Mouse (Mus musculus): ENCODE results near the gene Mgat5.
A peak's percentile ranks its signal among the peaks of the same experiment; 100 is the strongest.

- TF ChIP-seq CTCF (IDR thresholded peaks at IDR 0.05; ENCODE audit: low read depth) (peak; percentile 57), EP300 (IDR thresholded peaks at IDR 0.05; ENCODE audit: low read depth) (no peak)
Measured at GRCm38 (mm10) chr1:127484826-127485225, 280.0 kb downstream of the Mgat5 start.

Data from heart, postnatal 0 days (tissue).